Mouse (Mus musculus) intestine, embryonic 15.5 days (tissue): ENCODE measurements around the gene Srprb. TPM values are rescaled to one million over a fixed set of nuclear protein-coding genes. Genes with fewer than 3 reads are reported as not detected.

Experiments
- ATAC-seq: fragments of 200-750 bp; cut with Nextera tagmentation; 2 replicates; pipeline ENCODE4 v1.8.0; 2017; ENCODE audit warnings: moderate TSS enrichment, moderate library complexity
- H3K27ac ChIP-seq: fragments of 300-500 bp; sonication (generic); 2 replicates; pipeline ENCODE4 v1.5.1; 2015; ENCODE audit warnings: mild to moderate bottlenecking, inconsistent platforms
- H3K27me3 ChIP-seq: fragments of 300-500 bp; sonication (generic); replicated peaks from 2 replicates; pipeline ENCODE4 v1.6.1; 2015; ENCODE audit warnings: inconsistent platforms
- H3K36me3 ChIP-seq: fragments of 300-500 bp; sonication (generic); 2 replicates; pipeline ENCODE4 v1.6.1; 2015; ENCODE audit warnings: inconsistent platforms
- H3K4me1 ChIP-seq: fragments of 300-500 bp; sonication (generic); replicated peaks from 2 replicates; pipeline ENCODE4 v1.6.1; 2015; ENCODE audit warnings: inconsistent platforms
- H3K4me2 ChIP-seq: fragments of 300-500 bp; sonication (generic); replicated peaks from 2 replicates; pipeline ENCODE4 v1.6.1; 2015; ENCODE audit warnings: mild to moderate bottlenecking, inconsistent platforms
- H3K4me3 ChIP-seq: fragments of 300-500 bp; sonication (generic); replicated peaks from 2 replicates; pipeline ENCODE4 v1.5.1; 2015; ENCODE audit warnings: inconsistent platforms
- H3K9ac ChIP-seq: fragments of 300-500 bp; sonication (generic); 2 replicates; pipeline ENCODE4 v1.6.1; 2015; ENCODE audit warnings: inconsistent platforms
- H3K9me3 ChIP-seq: fragments of 300-500 bp; sonication (generic); 2 replicates; pipeline ENCODE4 v1.6.1; 2016; ENCODE audit warnings: inconsistent platforms
- WGBS: fragments of 180-500 bp; shearing (Covaris S2); methylation state at CpG from one replicate; pipeline ENCODE4 v1.1.7; 2015; 5-methylcytosine and 5-hydroxymethylcytosine counted together
- polyA plus RNA-seq: library from polyadenylated mRNA; unstranded; fragments of >200 nt; fragmentation: Nextera tagmentation; extraction: Ambion mirVana; gene quantifications from 2 replicates; pipeline ENCODE4 v1.2.1, GENCODE M21; 2015

Gene Srprb
- 46.4 and 55.2 TPM in 2 replicates for polyA plus RNA-seq

DNA sequence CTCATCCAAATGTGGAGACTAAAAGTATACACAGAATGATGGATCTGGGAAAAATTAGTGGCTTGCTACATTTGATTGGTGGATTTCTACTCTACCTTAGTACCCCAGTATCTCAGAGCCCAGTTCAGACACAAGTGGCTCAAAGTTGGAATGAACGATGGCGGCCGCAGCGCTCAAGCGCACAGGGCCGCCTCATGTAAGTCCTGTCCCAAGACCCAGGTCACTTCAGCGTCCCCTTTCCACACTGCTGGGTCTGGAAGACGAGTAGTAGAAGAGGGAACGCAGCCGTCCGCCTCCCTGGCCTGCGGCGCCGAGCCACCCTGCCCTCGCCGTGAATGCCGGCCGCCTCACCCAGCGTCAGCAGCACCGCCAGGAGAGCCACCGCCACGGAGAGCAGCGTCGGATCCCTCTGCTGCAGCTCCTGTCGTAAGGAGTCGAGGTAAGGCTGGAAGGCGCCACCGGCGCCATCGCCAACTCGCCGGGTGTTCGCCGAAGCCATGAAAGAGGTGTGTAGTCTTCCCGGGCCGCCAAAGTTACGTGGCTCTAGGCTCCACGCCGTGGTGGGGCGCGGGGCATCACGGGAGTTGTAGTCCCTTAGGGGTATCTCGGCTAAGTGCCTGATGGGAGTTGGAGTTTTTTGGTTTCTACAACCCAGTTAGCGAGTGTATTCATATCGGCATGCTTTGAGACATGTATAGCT lies at the start of gene Srprb:
Srprb (minus strand) TSS at position 577 of the 700 bp plus-strand sequence.
- Histone ChIP-seq H3K36me3 (peaks cover 6% of the 10 kb centered on the region; the same call in 1 of the 2 replicates), H3K4me1 (peaks cover 6% of the 10 kb centered on the region; the same call in 1 of the 2 replicates), H3K4me3 (peak within 1 kb of the TSS; percentile 82), H3K4me2 (peak within 1 kb of the TSS; percentile 49), H3K27me3 (no peaks in the 10 kb centered on the region), H3K9me3 (no peaks in the 10 kb centered on the region), H3K9ac (peak within 1 kb of the TSS; percentile 88), H3K27ac (peak within 1 kb of the TSS; percentile 73)
- under 1% methylated on average over 45 of the region's 45 CpGs for WGBS
- ATAC-seq = peak; percentile 99

DNA sequence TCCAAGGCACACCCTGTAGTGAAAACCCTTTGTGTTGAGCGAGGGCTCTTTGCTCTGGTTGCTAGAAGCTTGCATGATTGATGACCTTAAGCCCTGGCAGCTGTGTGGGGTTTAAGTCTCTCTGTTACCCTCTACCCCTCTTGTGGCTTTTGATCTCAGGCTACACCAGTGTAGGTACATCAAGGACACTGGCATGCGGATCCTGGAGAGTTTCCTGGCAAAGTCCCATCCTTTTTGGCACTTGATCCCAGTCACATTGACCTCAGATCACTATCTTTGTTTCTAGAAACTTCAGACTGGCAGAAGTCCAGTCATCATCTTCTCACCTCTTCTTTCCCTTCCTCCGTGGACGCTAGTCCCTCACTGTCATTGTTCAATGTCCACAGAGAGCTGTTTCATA lies 46.7 kb upstream of the Srprb start:
- no peak overlapping the region for H3K4me2 ChIP-seq
- no peaks in the 10 kb centered on the region for H3K9me3 ChIP-seq
- H3K36me3 ChIP-seq = no peaks in the 10 kb centered on the region
- no peak overlapping the region for H3K27ac ChIP-seq
- no peak overlapping the region for H3K9ac ChIP-seq
- no peak for ATAC-seq
- 56% methylated on average over 4 of the region's 4 CpGs for WGBS
- H3K4me3 ChIP-seq = no peak overlapping the region
- H3K27me3 ChIP-seq = no peaks in the 10 kb centered on the region
- no peaks in the 10 kb centered on the region for H3K4me1 ChIP-seq

DNA sequence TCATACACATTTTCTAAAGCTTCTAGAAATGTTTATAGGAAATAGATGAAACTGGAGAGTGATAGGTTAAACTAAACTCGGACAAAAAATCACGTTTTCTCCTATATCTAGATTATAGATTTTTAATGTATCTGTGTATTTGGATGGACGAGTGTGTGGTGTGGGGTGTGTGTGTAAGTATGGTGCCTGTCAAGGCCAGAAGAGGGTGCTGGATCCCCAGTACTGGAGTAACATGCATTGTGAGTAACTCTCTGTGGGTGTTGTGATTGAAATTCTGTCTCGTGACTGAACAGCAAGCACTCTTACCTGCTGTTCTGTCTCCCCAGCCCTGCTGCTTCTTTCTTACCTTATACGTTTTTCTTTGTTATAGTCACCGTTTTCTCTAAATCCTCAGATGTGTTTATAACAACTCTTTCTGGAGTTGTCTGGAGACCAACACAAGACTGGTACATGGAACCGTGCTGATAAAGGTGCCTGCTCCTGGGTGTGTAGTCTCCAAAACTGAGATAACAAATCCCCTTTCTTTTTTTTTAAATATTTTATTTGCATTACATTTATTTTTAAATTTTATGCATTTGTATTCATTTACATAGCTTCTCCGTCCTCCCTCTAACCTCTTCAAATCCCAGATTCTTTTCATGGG lies 44.7 kb upstream of the Srprb start:
- H3K4me3 ChIP-seq = no peak overlapping the region
- no peaks in the 10 kb centered on the region for H3K4me1 ChIP-seq
- no peak overlapping the region for H3K4me2 ChIP-seq
- no peaks in the 10 kb centered on the region for H3K36me3 ChIP-seq
- H3K27ac ChIP-seq = no peak overlapping the region
- 84% methylated on average over 8 of the region's 8 CpGs for WGBS
- no peak overlapping the region for H3K9ac ChIP-seq
- H3K27me3 ChIP-seq = no peaks in the 10 kb centered on the region
- no peaks in the 10 kb centered on the region for H3K9me3 ChIP-seq
- no peak for ATAC-seq

DNA sequence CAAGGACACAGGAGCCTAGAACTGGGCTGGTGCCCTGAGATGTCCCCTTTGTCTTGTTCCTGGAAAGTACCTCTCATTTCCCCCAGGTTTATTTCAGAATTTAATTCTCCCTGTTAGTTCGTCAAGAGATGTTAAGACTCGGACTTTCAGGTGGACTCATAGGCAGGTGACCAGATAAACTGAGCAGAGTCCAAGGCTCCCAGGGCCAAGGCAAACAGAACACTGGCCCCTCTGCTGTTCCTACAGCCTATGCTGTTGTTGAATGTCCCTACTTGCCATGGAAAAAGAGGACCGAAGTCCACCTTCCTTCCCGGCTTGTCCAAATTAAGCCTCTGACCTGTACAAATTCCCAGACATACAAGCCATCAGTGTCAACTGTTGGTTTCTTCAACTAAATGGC lies 41.7 kb upstream of the Srprb start:
- Histone ChIP-seq H3K9me3 (no peaks in the 10 kb centered on the region), H3K4me3 (no peak overlapping the region), H3K27me3 (no peaks in the 10 kb centered on the region), H3K4me1 (no peaks in the 10 kb centered on the region), H3K27ac (no peak overlapping the region), H3K36me3 (no peaks in the 10 kb centered on the region), H3K4me2 (no peak overlapping the region), H3K9ac (no peak overlapping the region)
- ATAC-seq = no peak
- 69% methylated on average over 4 of the region's 4 CpGs for WGBS

DNA sequence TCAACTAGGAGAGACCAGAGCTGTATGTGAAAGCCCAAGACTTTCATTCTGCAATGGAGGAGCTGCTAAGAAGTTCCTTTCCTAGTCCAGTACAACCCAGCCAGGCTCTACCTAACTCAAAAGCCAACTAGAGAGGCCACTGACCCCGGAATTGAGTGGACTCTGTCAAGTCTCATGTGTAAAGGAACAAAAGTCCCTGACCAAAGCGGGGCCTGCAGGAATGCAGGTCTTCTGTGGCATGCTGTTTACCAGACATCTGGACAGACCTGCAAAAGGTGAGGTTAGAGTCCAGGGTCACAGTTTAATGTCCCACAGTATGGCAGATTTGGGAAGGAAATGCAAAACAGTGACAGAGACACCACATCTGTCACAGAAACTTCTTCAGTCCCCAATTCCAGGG lies 39.3 kb upstream of the Srprb start:
- Histone ChIP-seq H3K9ac (no peak overlapping the region), H3K27ac (no peak overlapping the region), H3K27me3 (no peaks in the 10 kb centered on the region), H3K4me1 (no peaks in the 10 kb centered on the region), H3K4me3 (no peak overlapping the region), H3K4me2 (no peak overlapping the region), H3K36me3 (no peaks in the 10 kb centered on the region), H3K9me3 (no peaks in the 10 kb centered on the region)
- 68% methylated on average over 2 of the region's 2 CpGs for WGBS
- ATAC-seq = no peak

DNA sequence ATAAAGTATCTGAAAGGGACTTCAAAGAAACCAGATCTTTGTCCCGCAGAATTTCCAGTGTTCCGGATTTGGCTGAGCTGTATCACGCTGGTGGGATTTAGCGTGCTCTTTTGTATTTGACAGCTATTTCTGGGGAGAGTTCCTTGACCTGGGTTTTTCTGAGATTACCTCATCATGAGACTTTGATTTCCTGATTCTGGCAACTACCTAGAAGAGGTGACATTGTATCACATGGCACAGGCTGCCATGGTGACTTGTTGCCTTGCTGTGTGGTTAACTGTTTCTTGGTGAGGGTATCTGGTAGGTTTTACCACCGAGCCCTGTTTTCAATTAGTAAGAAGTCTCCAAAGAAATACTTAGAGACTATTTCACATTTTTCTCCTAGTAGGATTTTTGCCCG lies 37.5 kb upstream of the Srprb start:
- WGBS = 92% methylated on average over 6 of the region's 6 CpGs
- no peaks in the 10 kb centered on the region for H3K9me3 ChIP-seq
- no peak overlapping the region for H3K4me2 ChIP-seq
- no peak for ATAC-seq
- H3K27ac ChIP-seq = no peak overlapping the region
- no peaks in the 10 kb centered on the region for H3K27me3 ChIP-seq
- no peak overlapping the region for H3K9ac ChIP-seq
- H3K4me1 ChIP-seq = 0 out of 2 replicates have a peak, but pooled peaks cover 3% of the 10 kb centered on the region
- no peak overlapping the region for H3K4me3 ChIP-seq
- H3K36me3 ChIP-seq = no peaks in the 10 kb centered on the region

DNA sequence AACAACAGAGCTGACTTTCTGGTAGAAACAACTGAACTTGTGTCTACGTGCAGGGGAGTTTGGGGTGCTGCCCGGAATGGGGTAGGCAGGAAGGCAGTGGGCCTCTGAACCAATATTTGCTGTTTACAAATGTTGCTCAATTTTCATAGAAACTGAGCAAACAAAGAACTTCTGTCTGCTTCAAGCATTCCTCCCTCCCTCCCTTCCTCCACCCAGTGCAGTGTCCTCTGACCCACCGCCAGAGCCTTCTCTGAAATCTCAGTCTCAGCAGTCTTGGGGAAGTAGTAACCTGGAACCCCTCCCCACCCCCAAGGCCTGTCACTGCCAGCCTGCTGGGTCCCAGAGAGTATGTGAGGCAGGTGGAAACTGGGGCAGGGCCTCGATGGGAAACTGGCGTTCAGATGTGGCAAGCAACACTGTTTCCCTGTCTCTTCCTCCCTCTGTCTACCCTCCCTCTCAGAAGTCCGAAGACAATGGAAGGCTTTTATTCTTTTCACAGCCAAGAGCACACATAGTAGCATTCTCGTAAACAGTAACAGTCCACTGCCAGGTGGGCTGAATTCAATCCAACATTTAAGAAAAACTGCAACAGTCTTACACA lies 32.7 kb upstream of the Srprb start:
- 0 out of 2 replicates have a peak overlapping the region, but pooled peaks have one; percentile 17 for H3K27ac ChIP-seq
- no peaks in the 10 kb centered on the region for H3K36me3 ChIP-seq
- peak; percentile 54 for ATAC-seq

DNA sequence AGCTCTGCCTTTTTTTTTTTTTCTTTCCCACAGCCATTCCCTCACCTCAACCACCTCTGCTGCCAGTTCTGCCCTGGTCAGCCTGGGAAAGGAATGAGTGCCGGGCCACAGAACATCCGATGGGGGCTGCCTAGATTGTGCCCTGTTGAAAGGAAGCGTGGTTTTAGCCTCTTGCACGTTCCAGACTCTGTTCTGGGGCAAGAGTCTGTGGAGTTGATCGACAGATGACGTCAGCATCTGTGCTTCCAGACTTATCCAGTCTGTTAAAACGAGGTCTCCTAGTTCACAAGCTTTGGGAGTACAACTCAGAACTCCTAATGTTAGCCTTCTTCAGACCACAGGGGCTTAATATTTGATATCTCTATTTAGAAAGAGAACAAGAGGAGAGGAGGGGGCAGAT lies 32.1 kb upstream of the Srprb start:
- no peaks in the 10 kb centered on the region for H3K36me3 ChIP-seq
- 0 out of 2 replicates have a peak, but pooled peaks cover 7% of the 10 kb centered on the region for H3K4me1 ChIP-seq
- 71% methylated on average over 7 of the region's 7 CpGs for WGBS
- no peak overlapping the region for H3K9ac ChIP-seq
- 0 out of 2 replicates have a peak overlapping the region, but pooled peaks have one; percentile 17 for H3K27ac ChIP-seq
- no peak overlapping the region for H3K4me2 ChIP-seq
- no peaks in the 10 kb centered on the region for H3K27me3 ChIP-seq
- H3K4me3 ChIP-seq = no peak overlapping the region
- no peaks in the 10 kb centered on the region for H3K9me3 ChIP-seq
- ATAC-seq = no peak

More for the DNA sequence above, 32.7 kb upstream of the Srprb start:
- Histone ChIP-seq H3K27me3 (no peaks in the 10 kb centered on the region), H3K4me1 (0 out of 2 replicates have a peak, but pooled peaks cover 7% of the 10 kb centered on the region), H3K4me2 (no peak overlapping the region), H3K9me3 (no peaks in the 10 kb centered on the region), H3K9ac (no peak overlapping the region), H3K4me3 (no peak overlapping the region)
- WGBS = 55% methylated on average over 7 of the region's 7 CpGs

DNA sequence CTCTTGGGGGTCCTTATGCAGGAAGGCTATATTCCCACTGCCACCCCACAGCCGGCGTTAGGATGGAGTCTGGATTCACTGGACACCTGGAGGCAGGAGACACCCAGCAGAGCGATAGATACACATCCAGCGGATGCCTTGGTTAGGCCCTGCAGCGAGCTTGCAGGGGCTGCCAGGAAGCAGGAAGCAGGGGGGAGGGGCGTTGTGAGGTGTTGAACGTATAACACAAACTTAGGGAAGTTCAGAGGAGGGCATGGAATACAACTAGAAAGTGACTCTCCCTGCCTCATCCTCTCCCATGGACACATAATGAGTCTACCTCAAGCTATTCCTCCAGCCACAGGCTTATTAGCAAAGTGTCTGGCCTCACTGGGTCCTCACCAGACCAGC lies 31.1 kb upstream of the Srprb start:
- Histone ChIP-seq H3K9ac (no peak overlapping the region), H3K4me2 (no peak overlapping the region), H3K27ac (no peak overlapping the region), H3K9me3 (no peaks in the 10 kb centered on the region), H3K36me3 (no peaks in the 10 kb centered on the region), H3K4me3 (no peak overlapping the region), H3K4me1 (0 out of 2 replicates have a peak, but pooled peaks cover 7% of the 10 kb centered on the region), H3K27me3 (no peaks in the 10 kb centered on the region)
- 50% methylated on average over 7 of the region's 7 CpGs for WGBS
- no peak for ATAC-seq

DNA sequence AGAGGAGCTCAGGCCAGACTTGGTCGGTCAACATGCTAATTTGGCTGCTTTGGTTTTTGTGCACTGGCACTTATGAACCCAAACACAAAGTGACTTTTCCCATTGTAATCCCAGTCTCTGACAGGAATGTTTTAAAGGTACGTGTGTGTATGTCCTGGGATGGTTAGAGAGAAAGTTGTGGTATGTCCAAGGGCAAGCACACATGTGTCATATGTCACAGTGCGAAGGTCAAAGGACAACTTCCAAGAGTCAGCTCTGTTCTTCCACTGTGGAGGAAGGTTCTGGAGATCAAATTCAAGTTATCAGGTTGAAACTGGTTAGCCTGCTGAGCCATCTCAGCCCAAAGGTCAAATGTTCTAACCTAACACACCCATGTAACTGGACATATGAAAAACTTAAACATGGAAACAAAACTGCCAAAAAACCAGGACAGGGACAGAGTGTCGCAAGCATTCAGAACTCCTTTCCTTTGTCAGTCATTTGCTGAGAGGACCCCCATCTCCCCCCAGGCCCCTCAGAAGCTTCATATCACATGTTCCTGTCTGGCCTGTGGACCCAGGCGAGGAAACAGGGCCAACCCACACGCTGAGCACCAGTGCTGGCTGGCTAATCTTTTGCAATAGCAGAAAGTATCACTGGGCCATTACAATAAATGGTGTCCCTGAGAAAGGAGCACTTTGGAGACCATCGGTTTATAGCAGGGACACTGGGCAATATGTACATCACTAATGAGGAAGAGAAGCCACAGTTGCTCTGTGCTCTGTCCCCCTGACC lies 30.5 kb upstream of the Srprb start:
- Histone ChIP-seq H3K36me3 (no peaks in the 10 kb centered on the region), H3K27ac (no peak overlapping the region), H3K9me3 (no peaks in the 10 kb centered on the region), H3K4me3 (no peak overlapping the region), H3K4me1 (0 out of 2 replicates have a peak, but pooled peaks cover 7% of the 10 kb centered on the region), H3K9ac (no peak overlapping the region), H3K4me2 (no peak overlapping the region), H3K27me3 (no peaks in the 10 kb centered on the region)
- WGBS = 86% methylated on average over 7 of the region's 7 CpGs
- ATAC-seq = no peak

DNA sequence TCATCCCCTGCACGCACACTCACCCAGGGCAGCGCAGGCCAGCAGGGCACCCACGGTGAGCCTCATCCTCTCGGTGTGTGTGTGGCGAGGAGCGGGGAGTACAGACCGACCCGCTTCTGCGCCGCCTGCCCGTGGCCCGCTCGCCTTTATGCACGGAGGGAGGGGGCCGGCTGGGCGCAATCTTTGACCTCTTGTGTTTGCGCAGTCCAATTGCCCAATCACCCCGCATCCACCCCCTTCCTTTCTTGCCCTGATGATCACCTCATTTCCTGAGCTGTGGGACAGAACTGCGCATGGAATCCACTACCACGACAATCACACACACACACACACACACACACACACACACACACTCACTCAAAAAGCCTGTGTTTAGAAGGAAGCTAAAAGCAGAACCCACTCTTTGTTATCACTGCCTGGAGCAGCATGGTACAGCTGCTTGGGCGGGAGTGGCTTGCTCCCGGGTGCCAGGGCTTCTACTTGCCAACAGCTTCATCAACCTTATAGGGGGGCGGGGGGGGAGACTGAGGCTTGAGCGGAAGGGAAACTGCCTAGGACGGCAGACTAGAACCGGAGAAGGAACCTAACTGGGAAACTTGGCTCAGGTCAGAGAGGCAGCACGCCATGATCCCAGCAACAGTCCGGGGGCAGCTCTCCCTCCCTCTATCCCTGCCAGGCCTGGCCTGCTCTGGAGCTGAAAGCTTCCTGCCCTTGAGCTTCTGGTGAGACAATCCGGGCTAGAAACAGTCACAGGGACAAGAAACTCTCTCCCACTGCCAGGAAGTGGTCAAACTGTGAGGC lies 28.4 kb upstream of the Srprb start, which contains the start of the genes Gm20425 and Trf:
Gm20425 (minus strand) TSS at position 157 of the 801 bp plus-strand sequence.
Trf (minus strand) TSS at position 294 of the 801 bp plus-strand sequence.
- Histone ChIP-seq H3K9me3 (no peaks in the 10 kb centered on the region), H3K4me2 (peak within 1 kb of the TSS; percentile 56), H3K27me3 (no peaks in the 10 kb centered on the region), H3K27ac (peak within 1 kb of the TSS; percentile 15), H3K4me3 (peak within 1 kb of the TSS; percentile 31), H3K4me1 (0 out of 2 replicates have a peak, but pooled peaks cover 7% of the 10 kb centered on the region), H3K9ac (peak within 1 kb of the TSS; percentile 6; the same call in 1 of the 2 replicates), H3K36me3 (no peaks in the 10 kb centered on the region)
- WGBS = 45% methylated on average over 27 of the region's 29 CpGs
- peak; percentile 83 for ATAC-seq
